Mouse (Mus musculus): ENCODE measurements around the gene Dstyk. TPM values are rescaled to one million over a fixed set of nuclear protein-coding genes. Genes with fewer than 3 reads are reported as not detected.
A peak's percentile ranks its signal among the peaks of the same experiment; 100 is the strongest.

Gene Dstyk
- polyA plus RNA-seq, 1 experiment from 2014 or later, result 17.6 TPM

DNA sequence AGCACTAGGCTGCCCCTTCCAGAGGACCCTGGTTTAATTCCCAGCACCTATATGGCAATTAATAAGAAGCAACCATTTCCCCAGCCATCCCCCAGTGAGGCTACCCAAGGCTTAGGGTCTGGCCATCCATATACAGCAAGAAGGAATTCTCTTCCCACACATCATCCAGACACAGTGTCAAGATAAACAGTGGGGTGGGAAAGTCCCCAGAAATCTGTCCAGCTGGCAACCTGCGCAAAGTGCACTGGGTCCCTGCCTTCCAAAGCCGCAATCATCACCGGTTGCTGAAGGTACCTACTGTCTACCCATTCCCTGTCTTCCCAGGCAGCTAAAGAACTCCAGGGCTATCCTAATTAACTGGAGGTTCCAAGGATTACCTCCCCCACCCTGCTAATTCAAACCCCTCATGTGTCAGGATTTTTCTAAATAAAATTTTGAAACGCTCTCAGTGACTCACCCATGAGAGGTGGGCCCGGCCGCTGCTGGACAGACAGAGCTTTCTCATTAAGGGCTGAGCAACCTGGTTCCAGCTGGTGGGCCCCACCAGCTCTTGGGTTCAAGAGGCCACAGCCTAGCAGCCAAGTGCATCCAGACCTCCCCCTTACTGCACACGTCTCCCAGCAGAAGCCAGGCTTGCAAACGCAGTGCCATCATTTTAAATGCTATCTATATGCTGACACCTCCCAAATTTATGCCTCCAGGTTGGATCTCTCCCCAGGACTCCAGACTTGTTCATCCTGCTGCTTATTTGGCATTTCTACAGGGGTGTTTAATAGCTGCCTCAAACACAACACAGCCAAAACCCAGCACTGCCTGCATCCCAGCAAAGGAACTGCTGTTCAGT, 40.9 kb upstream of the Dstyk start:
- Histone ChIP-seq H3K4me3 (no peak overlapping the region), H3K4me2 (replicated peaks) (no peak overlapping the region), H3K9me3 (no peaks in the 10 kb centered on the region), H3K27me3 (no peaks in the 10 kb centered on the region), H3K4me1 (peaks cover 52% of the 10 kb centered on the region), H3K36me3 (peaks cover 46% of the 10 kb centered on the region), H3K9ac (replicated peaks) (no peak overlapping the region), H3K27ac (replicated peaks) (no peak overlapping the region; the same call in 1 of the 2 replicates)
- 83% methylated on average over 8 of the region's 8 CpGs for WGBS
- no peak for ATAC-seq (ENCODE audit: low FRiP score, low read depth)

- no peak overlapping the region for H3K4me2 ChIP-seq (replicated peaks)
- H3K9ac ChIP-seq (replicated peaks), result no peak overlapping the region
- 73% methylated on average over 7 of the region's 7 CpGs for WGBS
- H3K4me3 ChIP-seq, result no peak overlapping the region
- H3K27me3 ChIP-seq, result no peaks in the 10 kb centered on the region
- peaks cover 46% of the 10 kb centered on the region for H3K36me3 ChIP-seq
- H3K9me3 ChIP-seq, result no peaks in the 10 kb centered on the region
- no peak for ATAC-seq (ENCODE audit: low FRiP score, low read depth)
- H3K27ac ChIP-seq (replicated peaks), result no peak overlapping the region; the same call in 1 of the 2 replicates
- H3K4me1 ChIP-seq, result peaks cover 50% of the 10 kb centered on the region
These were observed 40.3 kb upstream of the Dstyk start for GRCm38 (mm10) chr1:132377055-132377365.

DNA sequence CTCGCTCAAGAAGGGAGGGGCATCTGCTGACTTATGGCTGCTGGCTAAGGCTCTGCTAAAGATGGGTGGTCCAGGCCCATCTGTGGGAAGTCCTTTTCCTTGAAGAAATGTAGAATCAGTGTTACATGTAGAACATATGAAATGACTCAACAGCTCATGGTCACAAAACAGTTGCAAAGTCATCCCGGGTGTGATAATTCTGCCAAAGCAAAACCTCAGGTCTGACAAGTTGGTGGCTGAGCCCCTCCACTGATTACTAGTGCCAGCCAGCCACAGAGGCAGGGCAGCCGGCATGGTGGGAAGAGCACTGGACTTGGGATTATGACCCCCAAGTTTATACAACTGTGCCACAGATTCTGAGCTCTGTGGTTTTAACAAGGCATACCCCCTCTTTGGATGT, 39.5 kb upstream of the Dstyk start:
- Histone ChIP-seq H3K9ac (replicated peaks) (no peak overlapping the region), H3K4me2 (replicated peaks) (no peak overlapping the region), H3K9me3 (no peaks in the 10 kb centered on the region), H3K4me3 (no peak overlapping the region), H3K4me1 (peaks cover 43% of the 10 kb centered on the region), H3K27ac (replicated peaks) (no peak overlapping the region), H3K36me3 (peaks cover 46% of the 10 kb centered on the region), H3K27me3 (no peaks in the 10 kb centered on the region)
- no peak for ATAC-seq (ENCODE audit: low FRiP score, low read depth)
- 85% methylated on average over 3 of the region's 3 CpGs for WGBS

- no peak for ATAC-seq (ENCODE audit: low FRiP score, low read depth)
- Histone ChIP-seq H3K27me3 (no peaks in the 10 kb centered on the region), H3K9ac (replicated peaks) (no peak overlapping the region), H3K4me3 (no peak overlapping the region), H3K9me3 (no peaks in the 10 kb centered on the region), H3K36me3 (peaks cover 50% of the 10 kb centered on the region), H3K4me2 (replicated peaks) (no peak overlapping the region), H3K27ac (replicated peaks) (no peak overlapping the region), H3K4me1 (peaks cover 32% of the 10 kb centered on the region)
- 86% methylated on average over 27 of the region's 27 CpGs for WGBS
These were observed 36.7 kb upstream of the Dstyk start for GRCm38 (mm10) chr1:132380550-132381100.

GRCm38 (mm10) chr1:132381929-132382328, 35.4 kb upstream of the Dstyk start:
- H3K4me2 ChIP-seq (replicated peaks), result no peak overlapping the region
- H3K4me3 ChIP-seq, result no peak overlapping the region
- no peak for ATAC-seq (ENCODE audit: low FRiP score, low read depth)
- 74% methylated on average over 10 of the region's 10 CpGs for WGBS
- H3K9ac ChIP-seq (replicated peaks), result no peak overlapping the region
- no peaks in the 10 kb centered on the region for H3K9me3 ChIP-seq
- H3K4me1 ChIP-seq, result peaks cover 35% of the 10 kb centered on the region
- H3K27ac ChIP-seq (replicated peaks), result 0 out of 2 replicates have a peak overlapping the region, but pooled peaks have one; percentile 42
- no peaks in the 10 kb centered on the region for H3K27me3 ChIP-seq
- peaks cover 43% of the 10 kb centered on the region for H3K36me3 ChIP-seq

GRCm38 (mm10) chr1:132384001-132384554, 33.3 kb upstream of the Dstyk start:
- no peak overlapping the region for H3K4me2 ChIP-seq (replicated peaks)
- H3K4me1 ChIP-seq, result peaks cover 53% of the 10 kb centered on the region
- WGBS, result 94% methylated on average over 8 of the region's 8 CpGs
- no peak for ATAC-seq (ENCODE audit: low FRiP score, low read depth)
- peak overlapping the region; percentile 26; the same call in 1 of the 2 replicates for H3K27ac ChIP-seq (replicated peaks)
- no peak overlapping the region for H3K4me3 ChIP-seq
- H3K9ac ChIP-seq (replicated peaks), result no peak overlapping the region; the same call in 1 of the 2 replicates
- H3K27me3 ChIP-seq, result no peaks in the 10 kb centered on the region
- peaks cover 24% of the 10 kb centered on the region for H3K36me3 ChIP-seq
- H3K9me3 ChIP-seq, result no peaks in the 10 kb centered on the region

DNA sequence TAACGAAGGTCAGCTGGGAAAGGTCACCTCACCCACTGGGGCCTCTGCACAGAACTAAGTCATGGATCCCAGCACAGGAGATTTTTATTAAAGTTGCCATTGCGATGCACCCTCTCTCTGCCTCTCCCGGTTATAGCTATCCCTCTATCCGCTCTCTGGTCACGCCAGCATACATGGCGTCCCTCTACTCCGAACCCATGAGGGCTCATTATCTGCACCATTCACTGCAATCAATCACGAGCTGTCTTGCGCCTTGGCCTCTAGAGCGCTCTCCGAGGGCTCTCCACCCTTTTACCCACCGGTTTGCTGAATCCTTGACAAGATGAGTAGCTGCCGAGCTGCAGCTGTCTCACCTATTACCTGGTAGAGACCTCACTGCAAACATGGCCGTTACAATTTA, 32.1 kb upstream of the Dstyk start:
- H3K27ac ChIP-seq (replicated peaks), result peak overlapping the region; percentile 46
- 0 out of 2 replicates have a peak overlapping the region, but pooled peaks have one; percentile 13 for H3K4me2 ChIP-seq (replicated peaks)

GRCm38 (mm10) chr1:132385711-132386110, 31.6 kb upstream of the Dstyk start:
- Histone ChIP-seq H3K27me3 (no peaks in the 10 kb centered on the region), H3K4me3 (no peak overlapping the region), H3K27ac (replicated peaks) (peak overlapping the region; percentile 46; the same call in 1 of the 2 replicates), H3K4me2 (replicated peaks) (no peak overlapping the region), H3K4me1 (peaks cover 69% of the 10 kb centered on the region), H3K9ac (replicated peaks) (no peak overlapping the region), H3K36me3 (peaks cover 7% of the 10 kb centered on the region), H3K9me3 (no peaks in the 10 kb centered on the region)
- 90% methylated on average over 4 of the region's 4 CpGs for WGBS
- no peak for ATAC-seq (ENCODE audit: low FRiP score, low read depth)

More for the DNA sequence above, 32.1 kb upstream of the Dstyk start:
- Histone ChIP-seq H3K9me3 (no peaks in the 10 kb centered on the region), H3K36me3 (peaks cover 12% of the 10 kb centered on the region), H3K9ac (replicated peaks) (0 out of 2 replicates have a peak overlapping the region, but pooled peaks have one; percentile 20), H3K4me3 (no peak overlapping the region), H3K4me1 (peaks cover 65% of the 10 kb centered on the region), H3K27me3 (no peaks in the 10 kb centered on the region)
- no peak for ATAC-seq (ENCODE audit: low FRiP score, low read depth)
- 71% methylated on average over 14 of the region's 14 CpGs for WGBS

GRCm38 (mm10) chr1:132386266-132386665, 31.1 kb upstream of the Dstyk start:
- 85% methylated on average over 4 of the region's 4 CpGs for WGBS
- H3K4me3 ChIP-seq, result no peak overlapping the region
- H3K36me3 ChIP-seq, result 0 out of 2 replicates have a peak, but pooled peaks cover 5% of the 10 kb centered on the region
- peak overlapping the region; percentile 46; the same call in 1 of the 2 replicates for H3K27ac ChIP-seq (replicated peaks)
- no peak overlapping the region for H3K9ac ChIP-seq (replicated peaks)
- H3K4me2 ChIP-seq (replicated peaks), result no peak overlapping the region
- ATAC-seq (ENCODE audit: low FRiP score, low read depth), result no peak
- no peaks in the 10 kb centered on the region for H3K27me3 ChIP-seq
- peaks cover 70% of the 10 kb centered on the region for H3K4me1 ChIP-seq
- H3K9me3 ChIP-seq, result no peaks in the 10 kb centered on the region

- H3K4me1 ChIP-seq, result peaks cover 74% of the 10 kb centered on the region
- peak overlapping the region; percentile 0; the same call in 1 of the 2 replicates for H3K4me3 ChIP-seq
- no peak for ATAC-seq (ENCODE audit: low FRiP score, low read depth)
- 0 out of 2 replicates have a peak, but pooled peaks cover 5% of the 10 kb centered on the region for H3K36me3 ChIP-seq
- peak overlapping the region; percentile 87 for H3K4me2 ChIP-seq (replicated peaks)
- WGBS, result 35% methylated on average over 4 of the region's 4 CpGs
- peak overlapping the region; percentile 43; the same call in 1 of the 2 replicates for H3K9ac ChIP-seq (replicated peaks)
- H3K27ac ChIP-seq (replicated peaks), result peak overlapping the region; percentile 88; the same call in 1 of the 2 replicates
- H3K27me3 ChIP-seq, result no peaks in the 10 kb centered on the region
- H3K9me3 ChIP-seq, result no peaks in the 10 kb centered on the region
These were observed 29.4 kb upstream of the Dstyk start for GRCm38 (mm10) chr1:132387943-132388342.

DNA sequence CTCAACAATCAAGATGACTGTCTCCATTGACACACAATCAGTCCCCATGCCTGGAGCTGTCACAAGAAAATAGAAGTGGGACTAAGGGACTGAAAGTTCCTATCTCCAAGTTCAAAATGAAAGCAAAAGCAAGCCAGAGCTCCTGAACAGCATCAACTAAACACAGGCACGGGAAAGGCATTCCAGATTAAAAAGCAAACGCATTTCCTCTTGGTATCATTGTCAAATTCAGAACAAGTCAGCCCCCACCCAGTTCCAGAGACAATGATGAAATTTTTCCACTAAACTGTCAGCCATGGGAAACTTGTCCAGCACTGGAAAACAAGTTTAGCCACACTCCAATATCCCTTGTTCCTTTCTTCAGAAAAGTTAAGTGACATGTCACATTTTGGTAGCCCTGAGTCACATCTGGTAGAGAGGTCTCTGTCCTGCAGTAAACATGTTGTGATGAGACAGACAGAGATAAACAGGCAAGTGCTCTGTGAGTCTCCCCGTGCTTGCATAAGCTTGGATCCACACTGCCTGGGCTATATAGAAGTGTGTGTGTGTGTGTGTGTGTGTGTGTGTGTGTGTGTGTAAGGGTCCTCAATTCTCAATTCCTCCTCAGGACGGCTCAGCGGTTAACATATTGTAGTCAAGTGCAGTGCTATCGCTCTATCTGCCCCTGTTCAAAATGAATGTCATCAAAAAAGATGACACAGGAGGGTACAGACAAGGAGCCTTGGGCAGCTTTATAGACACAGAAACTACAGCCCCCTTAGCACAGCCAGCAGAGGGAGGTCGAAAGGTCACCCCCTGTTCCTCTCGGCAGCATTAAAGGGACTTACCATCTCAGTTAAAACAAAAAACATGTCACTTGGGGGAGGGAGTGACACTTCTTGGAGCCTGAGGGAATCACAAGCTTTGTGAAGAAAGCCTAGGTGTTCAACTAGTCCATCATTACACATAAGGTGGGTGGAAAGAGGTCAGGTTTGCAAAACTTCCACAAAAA, 28.2 kb upstream of the Dstyk start:
- 0 out of 2 replicates have a peak, but pooled peaks cover 2% of the 10 kb centered on the region for H3K36me3 ChIP-seq
- no peaks in the 10 kb centered on the region; the same call in 1 of the 2 replicates for H3K27me3 ChIP-seq
- peak overlapping the region; percentile 28 for H3K9ac ChIP-seq (replicated peaks)
- no peaks in the 10 kb centered on the region for H3K9me3 ChIP-seq
- peaks cover 71% of the 10 kb centered on the region for H3K4me1 ChIP-seq
- peak overlapping the region; percentile 78 for H3K4me3 ChIP-seq
- 49% methylated on average over 8 of the region's 8 CpGs for WGBS
- peak overlapping the region; percentile 88 for H3K27ac ChIP-seq (replicated peaks)
- H3K4me2 ChIP-seq (replicated peaks), result peak overlapping the region; percentile 87
- ATAC-seq (ENCODE audit: low FRiP score, low read depth), result no peak

Measured in midbrain, embryonic 12.5 days (tissue).